In genomic region chr2:26643942-26644341, GRCm38 (mm10) we compare ENCODE assay signal across 11 mouse cellular contexts. TPM values are rescaled to one million over a fixed set of nuclear protein-coding genes. Genes with fewer than 3 reads are reported as not detected.
DNase-seq lines count a peak whose midpoint lies in the region; ATAC-seq and TF ChIP-seq lines count a peak whose summit lies in the region.
"Had no signal": no experiment of that assay in that cellular context is flagged by ENCODE, and none has a peak within 500 bp of the region (broad histone marks: within the 10 kb centered on the region; RNA-seq: fewer than 3 reads in every experiment).

No protein-coding gene starts in this region.

- no peak overlapping the region for H3K9ac ChIP-seq in kidney, postnatal 0 days (ENCODE audit: low read depth, low read length)
- H3K9ac ChIP-seq: embryonic facial prominence, embryonic 15.5 days had no signal

- no peaks in the 10 kb centered on the region for H3K36me3 ChIP-seq in kidney, postnatal 0 days (ENCODE audit: insufficient read depth, low read length)
- H3K36me3 ChIP-seq in embryonic facial prominence, embryonic 10.5 days (replicated peaks), result peaks cover 3% of the 10 kb centered on the region
- H3K36me3 ChIP-seq: embryonic facial prominence, embryonic 15.5 days had no signal

- no peak overlapping the region for H3K4me2 ChIP-seq in kidney, postnatal 0 days (ENCODE audit: low read length)
- H3K4me2 ChIP-seq: embryonic facial prominence, embryonic 15.5 days had no signal

- H3K27me3 ChIP-seq in kidney, postnatal 0 days (ENCODE audit: insufficient read depth, low read length), result no peaks in the 10 kb centered on the region
- H3K27me3 ChIP-seq in embryonic facial prominence, embryonic 10.5 days (replicated peaks; ENCODE audit: low read depth, poor library complexity, severe bottlenecking), result no peaks in the 10 kb centered on the region
- H3K27me3 ChIP-seq: embryonic facial prominence, embryonic 15.5 days had no signal

- no peak overlapping the region for H3K27ac ChIP-seq in kidney, postnatal 0 days
- H3K27ac ChIP-seq in embryonic facial prominence, embryonic 10.5 days (replicated peaks), result no peak overlapping the region
- H3K27ac ChIP-seq: embryonic facial prominence, embryonic 15.5 days had no signal

- peak; percentile 62 for TF ChIP-seq CTCF in kidney, postnatal 0 days (IDR thresholded peaks at IDR 0.05; ENCODE audit: low read depth)

- DNase-seq in kidney, postnatal 0 days (ENCODE audit: low spot score), result peak; percentile 54
- DNase-seq in kidney, postnatal 14 days, result no peak
- DNase-seq in MEL-GATA-1-ER (ENCODE audit: extremely low read depth, low read depth), result peak; percentile 60
- peak; percentile 67 for DNase-seq in embryonic facial prominence, embryonic 10.5 days (ENCODE audit: low spot score)
- no peak for DNase-seq in cerebellum, adult 9-11 months
- DNase-seq in layer of hippocampus, adult 18-20 months (ENCODE audit: low spot score in 2 of 2), result no peak
- DNase-seq in ovary, postnatal 10 days (ENCODE audit: low spot score), result no peak

- H3K9me3 ChIP-seq in kidney, postnatal 0 days (replicated peaks; ENCODE audit: low read length), result no peaks in the 10 kb centered on the region
- H3K9me3 ChIP-seq in embryonic facial prominence, embryonic 10.5 days, result no peaks in the 10 kb centered on the region
- H3K9me3 ChIP-seq: embryonic facial prominence, embryonic 15.5 days had no signal

- no peak overlapping the region for H3K4me3 ChIP-seq in kidney, postnatal 0 days (replicated peaks; ENCODE audit: low read depth, low read length)
- H3K4me3 ChIP-seq in embryonic facial prominence, embryonic 10.5 days, result no peak overlapping the region
- H3K4me3 ChIP-seq: embryonic facial prominence, embryonic 15.5 days had no signal

- ATAC-seq in kidney, postnatal 0 days (replicated peaks; ENCODE audit: low FRiP score, low read depth), result no peak
- ATAC-seq in megakaryocyte progenitor cell, adult 5-6 weeks (replicated peaks; ENCODE audit: poor library complexity), result peak; percentile 35

- peaks cover 3% of the 10 kb centered on the region; the same call in 1 of the 2 replicates for H3K4me1 ChIP-seq in kidney, postnatal 0 days (replicated peaks; ENCODE audit: insufficient read depth, low read length)
- peaks cover 21% of the 10 kb centered on the region for H3K4me1 ChIP-seq in embryonic facial prominence, embryonic 10.5 days

- 50% methylated on average over 2 of the region's 2 CpGs for WGBS in kidney, postnatal 0 days
- 67% methylated on average over 2 of the region's 2 CpGs for WGBS in embryonic facial prominence, embryonic 10.5 days

RNA-seq across cellular contexts. Expression of gene Fam69b, which starts 15.7 kb away (rescaled TPM):
- 27.3 and 29.5 TPM in 2 replicates for polyA plus RNA-seq in kidney, postnatal 0 days (2015; fragmentation: Nextera tagmentation; extraction: Ambion mirVana)
- 39.9 and 43.8 TPM in 2 replicates for polyA plus RNA-seq in embryonic facial prominence, embryonic 10.5 days (2016; fragmentation: Nextera tagmentation; extraction: Ambion mirVana)
- 2.8 and 4.8 TPM in 2 replicates for total RNA-seq in megakaryocyte progenitor cell, adult 5-6 weeks (2015)
- total RNA-seq in megakaryocyte progenitor cell, adult 5-6 weeks (2017), result 9.2 and 9.4 TPM in 2 replicates
- 10 to 100 TPM; 67.9 to 72.8 TPM for total RNA-seq in layer of hippocampus, adult 18-20 months (2021)

RNA-seq across cellular contexts. Expression of gene Lcn4, which starts 27.1 kb away (rescaled TPM):
- not detected in 2 replicates for polyA plus RNA-seq in kidney, postnatal 0 days (2015; fragmentation: Nextera tagmentation; extraction: Ambion mirVana)
- not detected in 2 replicates for polyA plus RNA-seq in embryonic facial prominence, embryonic 10.5 days (2016; fragmentation: Nextera tagmentation; extraction: Ambion mirVana)
- 0.30 and 1.6 TPM in 2 replicates for total RNA-seq in megakaryocyte progenitor cell, adult 5-6 weeks (2015)
- total RNA-seq in megakaryocyte progenitor cell, adult 5-6 weeks (2017), result not detected in 2 replicates
- total RNA-seq in layer of hippocampus, adult 18-20 months (2021), result not detected
- polyA plus RNA-seq: embryonic facial prominence, embryonic 15.5 days; lung, embryonic 16.5 days; stomach, embryonic 14.5 days had no signal

RNA-seq across cellular contexts. Expression of gene Agpat2, which starts 39.7 kb away (rescaled TPM):
- 53.8 and 57.1 TPM in 2 replicates for polyA plus RNA-seq in kidney, postnatal 0 days (2015; fragmentation: Nextera tagmentation; extraction: Ambion mirVana)
- polyA plus RNA-seq in embryonic facial prominence, embryonic 10.5 days (2016; fragmentation: Nextera tagmentation; extraction: Ambion mirVana), result 12.4 and 12.9 TPM in 2 replicates
- total RNA-seq in megakaryocyte progenitor cell, adult 5-6 weeks (2015), result 47.8 and 50.3 TPM in 2 replicates
- total RNA-seq in megakaryocyte progenitor cell, adult 5-6 weeks (2017), result 43.5 and 52.3 TPM in 2 replicates
- total RNA-seq in layer of hippocampus, adult 18-20 months (2021), result 1 to 10 TPM; 2.1 to 2.5 TPM

RNA-seq across cellular contexts. Expression of gene Gm20532, which starts 57.5 kb away (rescaled TPM):
- polyA plus RNA-seq in kidney, postnatal 0 days (2015; fragmentation: Nextera tagmentation; extraction: Ambion mirVana), result not detected in 2 replicates
- polyA plus RNA-seq in embryonic facial prominence, embryonic 10.5 days (2016; fragmentation: Nextera tagmentation; extraction: Ambion mirVana), result not detected in 2 replicates
- not detected in 2 replicates for total RNA-seq in megakaryocyte progenitor cell, adult 5-6 weeks (2015)
- total RNA-seq in megakaryocyte progenitor cell, adult 5-6 weeks (2017), result not detected in 2 replicates
- total RNA-seq in layer of hippocampus, adult 18-20 months (2021), result not detected
- polyA plus RNA-seq: embryonic facial prominence, embryonic 15.5 days; lung, embryonic 16.5 days; stomach, embryonic 14.5 days had no signal

Comparison
In these comparisons a context has a peak if more than half of its experiments do, and no peak if none do; other contexts are left out.
1. DNase-seq: peak in kidney, postnatal 0 days (single experiment), MEL-GATA-1-ER (single experiment) and embryonic facial prominence, embryonic 10.5 days (single experiment); none in kidney, postnatal 14 days (single experiment), cerebellum, adult 9-11 months (single experiment), layer of hippocampus, adult 18-20 months (0 of 2) and ovary, postnatal 10 days (single experiment).
2. RNA of gene Fam69b, which starts 15.7 kb away (total RNA-seq): 67.9 to 72.8 TPM in layer of hippocampus, adult 18-20 months; 2.8 to 9.4 TPM in megakaryocyte progenitor cell, adult 5-6 weeks; every median in the first group is over 4 times any median in the second.
3. RNA of gene Agpat2, which starts 39.7 kb away (total RNA-seq): 43.5 to 52.3 TPM in megakaryocyte progenitor cell, adult 5-6 weeks; 2.1 to 2.5 TPM in layer of hippocampus, adult 18-20 months; every median in the first group is over 10 times any median in the second.